Mouse (Mus musculus) C2C12 (cell line): Measurements from ENCODE around the gene Eps8l3. TPM values are rescaled to one million over a fixed set of nuclear protein-coding genes. Genes with fewer than 3 reads are reported as not detected.

Experiments used
- H3K27me3 ChIP-seq: one replicate; pipeline ENCODE4 v1.6.1; 2011; ENCODE audit not compliant: control insufficient read depth, insufficient read depth, insufficient read length
- H3K36me3 ChIP-seq: one replicate; pipeline ENCODE4 v1.6.1; 2011; ENCODE audit not compliant: control insufficient read depth, insufficient read depth
- H3K4me3 ChIP-seq: one replicate; pipeline ENCODE4 v1.5.1; 2011; ENCODE audit warnings: mild to moderate bottlenecking, control low read depth; ENCODE audit not compliant: poor library complexity, insufficient read depth, severe bottlenecking
- H3K79me2 ChIP-seq: one replicate; pipeline ENCODE4 v1.6.1; 2011; ENCODE audit not compliant: control insufficient read depth, insufficient read depth
- H3K79me3 ChIP-seq: one replicate; pipeline ENCODE4 v1.6.1; 2011; ENCODE audit warnings: low read depth, control low read depth
- H3ac ChIP-seq: one replicate; pipeline ENCODE3; 2011; ENCODE audit warnings: low read depth; ENCODE audit not compliant: control insufficient read depth, insufficient read length
- CEBPB ChIP-seq: IDR thresholded peaks from one replicate; pipeline ENCODE4 v1.6.1; 2011; ENCODE audit warnings: low read depth, mild to moderate bottlenecking, control low read depth, moderate library complexity
- CTCF ChIP-seq: IDR thresholded peaks from one replicate; pipeline ENCODE4 v1.5.1; 2011; ENCODE audit not compliant: control insufficient read depth, insufficient read depth, insufficient read length
- FOSL1 ChIP-seq: IDR thresholded peaks from one replicate; pipeline ENCODE4 v1.8.0; 2011; ENCODE audit warnings: mild to moderate bottlenecking, low read length; ENCODE audit not compliant: poor library complexity, insufficient read depth, severe bottlenecking
- MAX ChIP-seq: IDR thresholded peaks from one replicate; pipeline ENCODE4 v1.6.1; 2011; ENCODE audit warnings: mild to moderate bottlenecking, control low read depth
- MYOD1 ChIP-seq: IDR thresholded peaks from one replicate; pipeline ENCODE4 v1.6.1; 2011; ENCODE audit warnings: low read depth; ENCODE audit not compliant: control insufficient read depth, insufficient read length
- MYOG ChIP-seq: IDR thresholded peaks from one replicate; pipeline ENCODE4 v1.6.1; 2011; ENCODE audit not compliant: control insufficient read depth, insufficient read length; ENCODE audit errors: extremely low read depth
- USF1 ChIP-seq: IDR thresholded peaks from one replicate; pipeline ENCODE4 v1.6.1; 2011; ENCODE audit warnings: low read depth, mild to moderate bottlenecking, control low read depth, moderate library complexity
- polyA plus RNA-seq: library from polyadenylated mRNA; unstranded; fragments of >200 nt; fragmentation: generic; extraction: Trizol; gene quantifications from one replicate; pipeline ENCODE4 v1.2.1, GENCODE M21; 2012; ENCODE audit warnings: missing spikeins

Gene Eps8l3
- polyA plus RNA-seq, 1 experiment: not detected

DNA sequence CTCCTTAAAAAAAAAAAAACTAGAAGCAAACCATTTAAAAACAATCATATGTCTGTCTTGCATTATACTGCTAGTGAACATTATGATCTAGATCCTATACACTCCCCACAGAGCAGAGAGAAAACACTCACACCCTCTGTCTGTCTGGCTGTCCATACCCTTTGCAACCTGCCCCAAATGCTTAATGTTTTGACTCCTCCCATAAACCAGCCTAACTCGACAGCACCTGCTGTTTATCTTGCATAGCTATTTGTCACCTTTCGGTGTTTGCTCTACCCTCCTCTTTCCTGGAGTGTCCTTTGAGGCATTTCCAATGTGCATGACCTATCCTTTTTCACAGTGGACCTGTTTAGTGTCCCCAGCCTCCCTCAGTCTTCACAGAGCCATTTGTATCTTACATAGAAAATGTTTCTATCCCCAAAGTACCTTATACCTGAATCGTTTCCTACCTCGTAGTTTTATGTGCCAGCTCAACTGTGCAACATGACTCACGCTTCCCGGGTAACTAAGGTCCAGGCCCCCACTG is 18.2 kb downstream of the Eps8l3 start:
- Histone ChIP-seq H3ac (no peak overlapping the region), H3K36me3 (no peaks in the 10 kb centered on the region), H3K4me3 (no peak overlapping the region), H3K27me3 (no peaks in the 10 kb centered on the region), H3K79me2 (no peaks in the 10 kb centered on the region), H3K79me3 (no peaks in the 10 kb centered on the region)
- TF ChIP-seq CTCF (no peak), CEBPB (no peak), USF1 (no peak), MYOG (no peak), MAX (no peak), MYOD1 (no peak), FOSL1 (no peak)

DNA sequence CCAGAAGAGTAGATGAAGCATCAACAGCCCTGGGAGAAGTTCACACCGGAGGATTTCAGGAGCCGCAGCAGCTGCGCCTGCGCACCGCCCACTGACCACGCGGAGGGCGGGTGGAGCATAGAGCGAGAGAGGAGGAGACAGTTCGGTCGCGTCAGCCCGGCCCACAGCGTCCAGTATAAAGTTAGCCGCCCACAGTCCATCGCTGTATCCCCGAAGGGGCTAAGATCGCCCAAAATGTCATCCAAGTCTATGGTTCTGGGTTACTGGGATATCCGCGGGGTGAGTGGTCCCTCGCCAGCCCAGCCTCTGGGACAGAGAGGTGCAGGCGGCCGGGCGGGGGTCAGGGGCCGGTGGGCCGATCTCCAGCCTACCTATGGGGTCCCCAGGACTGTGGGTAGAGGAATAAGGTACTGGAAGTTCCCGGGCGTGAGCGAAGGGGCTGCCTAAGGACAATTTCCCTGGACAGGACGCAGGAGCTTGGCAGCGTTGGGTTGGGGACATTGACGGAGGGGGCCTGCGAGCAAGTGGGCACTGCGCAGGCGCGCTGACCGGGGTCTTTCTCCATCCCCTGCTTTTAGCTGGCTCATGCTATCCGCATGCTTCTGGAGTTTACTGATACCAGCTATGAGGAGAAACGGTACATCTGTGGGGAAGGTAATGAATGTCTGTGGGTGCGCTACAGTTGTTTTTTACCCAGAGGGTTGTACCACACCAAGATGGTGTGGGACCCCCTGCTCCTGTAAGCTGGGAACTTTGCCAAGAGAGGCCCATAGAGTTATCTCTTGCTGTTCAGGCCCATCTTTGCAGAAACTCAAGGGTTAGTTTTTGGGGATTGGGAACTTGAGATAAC is 18.9 kb downstream of the Eps8l3 start, which contains the start of gene Gstm5:
Gstm5 (plus strand) TSS at position 102 of the 850 bp plus-strand sequence.
- Histone ChIP-seq H3K27me3 (peaks cover 3% of the 10 kb centered on the region), H3K4me3 (peak within 1 kb of the TSS; percentile 25), H3K36me3 (no peaks in the 10 kb centered on the region), H3K79me2 (no peaks in the 10 kb centered on the region), H3ac (peak within 1 kb of the TSS; percentile 60), H3K79me3 (no peaks in the 10 kb centered on the region)
- TF ChIP-seq MYOD1: no peak
- TF ChIP-seq USF1: no peak
- TF ChIP-seq MAX: peak; percentile 55

DNA sequence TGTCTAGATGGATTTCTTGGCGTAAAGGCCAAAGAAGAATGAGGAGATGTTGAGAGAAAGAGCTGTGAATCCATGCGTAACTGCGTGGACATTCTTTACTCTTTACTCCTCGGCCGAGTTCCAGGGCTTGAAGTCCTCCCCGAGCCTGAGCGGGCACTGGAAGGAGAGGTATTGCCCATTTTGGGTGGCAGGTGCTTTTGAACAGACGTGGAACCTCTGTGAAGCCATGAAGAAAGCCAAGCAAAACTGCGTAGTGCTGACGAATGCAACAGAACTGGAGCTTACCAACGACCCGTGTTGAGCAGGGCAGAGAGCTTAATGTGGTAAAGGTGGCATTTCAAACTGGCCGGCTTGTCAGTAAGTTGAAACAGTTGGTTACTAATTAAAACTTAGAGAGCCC is 21.7 kb downstream of the Eps8l3 start:
- no peak for TF ChIP-seq FOSL1
- TF ChIP-seq USF1: no peak
- TF ChIP-seq MYOD1: no peak
- TF ChIP-seq MYOG: no peak
- H3K79me3 ChIP-seq: no peaks in the 10 kb centered on the region
- no peaks in the 10 kb centered on the region for H3K79me2 ChIP-seq
- no peak overlapping the region for H3K4me3 ChIP-seq
- H3K27me3 ChIP-seq: peaks cover 13% of the 10 kb centered on the region
- no peaks in the 10 kb centered on the region for H3K36me3 ChIP-seq
- H3ac ChIP-seq: no peak overlapping the region

DNA sequence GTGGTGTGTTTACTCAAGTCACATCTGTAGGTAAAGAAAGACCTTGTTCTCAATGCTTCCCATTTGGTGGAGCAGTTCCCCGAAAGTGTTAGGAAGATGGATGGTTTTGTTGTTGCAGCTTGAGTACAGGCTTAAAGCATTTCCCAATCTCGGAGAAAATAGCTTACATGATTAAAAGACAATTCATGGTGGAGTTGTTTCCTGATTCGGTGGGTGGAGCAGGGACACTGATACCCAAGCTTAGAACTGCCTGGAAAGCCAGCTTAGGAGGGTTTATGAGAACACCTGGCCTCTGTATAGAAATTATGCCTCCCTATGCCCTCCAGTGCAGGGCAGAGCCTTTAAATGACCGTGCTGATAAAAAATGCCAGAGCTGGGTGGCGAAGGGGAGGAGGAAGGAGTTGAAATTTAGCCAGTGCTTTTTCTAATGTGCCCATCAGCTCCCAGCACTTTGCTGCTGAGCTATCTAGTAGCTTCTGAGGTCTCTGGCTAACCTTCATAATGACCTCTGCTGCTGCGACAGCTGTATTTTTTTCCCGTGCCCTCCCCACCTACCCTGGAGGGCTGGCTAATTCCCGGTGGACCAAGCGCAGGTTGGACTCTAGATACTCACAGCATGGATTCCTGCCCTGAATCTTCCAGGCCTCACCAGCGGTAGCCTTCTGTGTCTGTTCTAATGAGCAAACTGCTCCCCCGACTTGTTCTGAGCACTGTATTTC is 24.1 kb downstream of the Eps8l3 start:
- TF ChIP-seq MYOG: no peak
- TF ChIP-seq MAX: no peak
- no peak for TF ChIP-seq CTCF
- TF ChIP-seq FOSL1: no peak
- no peak for TF ChIP-seq CEBPB
- no peak for TF ChIP-seq MYOD1
- no peak for TF ChIP-seq USF1
- Histone ChIP-seq H3K79me3 (no peaks in the 10 kb centered on the region), H3ac (no peak overlapping the region), H3K27me3 (peaks cover 29% of the 10 kb centered on the region), H3K79me2 (no peaks in the 10 kb centered on the region), H3K36me3 (no peaks in the 10 kb centered on the region), H3K4me3 (no peak overlapping the region)

DNA sequence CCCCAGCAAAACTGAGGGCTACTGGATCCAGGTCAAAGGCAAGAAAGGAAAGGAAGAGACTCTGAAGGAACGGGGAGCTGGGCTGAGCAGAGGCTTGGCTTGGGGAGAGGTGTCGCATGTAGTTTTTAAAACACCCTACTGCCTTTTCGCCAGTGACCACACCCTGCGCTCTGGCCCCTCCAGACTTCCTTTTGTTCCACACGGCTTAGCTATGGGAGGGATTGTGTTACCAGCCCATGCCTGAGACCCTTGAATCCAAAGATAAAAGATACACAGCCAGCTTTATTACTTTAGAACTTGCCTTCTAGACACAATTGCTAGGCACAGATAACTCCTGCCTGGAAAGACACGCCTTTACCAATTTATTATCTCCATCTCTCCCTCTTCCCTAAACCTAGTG is 28.9 kb downstream of the Eps8l3 start:
- H3K27me3 ChIP-seq: peaks cover 50% of the 10 kb centered on the region
- no peaks in the 10 kb centered on the region for H3K79me2 ChIP-seq
- no peak for TF ChIP-seq MYOD1
- no peak for TF ChIP-seq FOSL1
- no peak for TF ChIP-seq CEBPB
- H3K79me3 ChIP-seq: no peaks in the 10 kb centered on the region
- no peak overlapping the region for H3K4me3 ChIP-seq
- H3ac ChIP-seq: no peak overlapping the region
- H3K36me3 ChIP-seq: no peaks in the 10 kb centered on the region

DNA sequence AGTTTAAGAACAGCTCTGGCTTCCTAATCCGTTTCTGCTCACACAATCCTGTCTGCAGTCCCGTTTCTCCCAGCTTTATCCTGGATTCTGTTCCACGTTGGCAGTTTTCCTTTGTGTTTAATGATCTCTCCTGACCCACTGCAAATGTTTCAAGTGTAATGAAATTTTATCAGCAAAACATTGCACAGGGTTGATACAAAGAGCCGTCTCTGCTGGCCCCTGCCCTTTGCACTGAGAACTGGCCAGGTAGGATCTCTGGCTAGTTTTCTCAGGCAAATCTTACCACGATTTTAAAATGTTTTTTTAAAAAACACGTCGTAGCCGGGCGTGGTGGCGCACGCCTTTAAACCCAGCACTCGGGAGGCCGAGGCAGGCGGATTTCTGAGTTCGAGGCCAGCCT is 39.6 kb downstream of the Eps8l3 start:
- no peak overlapping the region for H3K4me3 ChIP-seq
- no peaks in the 10 kb centered on the region for H3K79me3 ChIP-seq
- no peaks in the 10 kb centered on the region for H3K79me2 ChIP-seq
- H3ac ChIP-seq: no peak overlapping the region
- peaks cover 30% of the 10 kb centered on the region for H3K27me3 ChIP-seq
- TF ChIP-seq CEBPB (no peak), CTCF (no peak), MAX (no peak), MYOG (no peak), FOSL1 (no peak), USF1 (no peak), MYOD1 (no peak)
- no peaks in the 10 kb centered on the region for H3K36me3 ChIP-seq
